Mouse (Mus musculus) heart, embryonic 11.5 days (tissue): ENCODE data around the gene Marc1. TPM values are rescaled to one million over a fixed set of nuclear protein-coding genes. Genes with fewer than 3 reads are reported as not detected.

Experiments
- ATAC-seq: fragments of 200-750 bp; cut with Nextera tagmentation; replicated peaks from 2 replicates; pipeline ENCODE4 v1.8.0; 2017; ENCODE audit warnings: moderate library complexity; ENCODE audit not compliant: insufficient number of reproducible peaks, low FRiP score, low TSS enrichment
- H3K27ac ChIP-seq: fragments of 300-500 bp; sonication (generic); 2 replicates; pipeline ENCODE4 v1.5.1; 2014; ENCODE audit warnings: mild to moderate bottlenecking, low read depth, low read length
- H3K27me3 ChIP-seq: fragments of 300-500 bp; sonication (generic); 2 replicates; pipeline ENCODE4 v1.6.1; 2014; ENCODE audit warnings: mild to moderate bottlenecking, low read length, mixed read lengths; ENCODE audit not compliant: control insufficient read depth, insufficient read depth
- H3K36me3 ChIP-seq: fragments of 300-500 bp; sonication (generic); 2 replicates; pipeline ENCODE4 v1.6.1; 2014; ENCODE audit warnings: mild to moderate bottlenecking, low read length, moderate library complexity, mixed read lengths; ENCODE audit not compliant: control insufficient read depth, insufficient read depth
- H3K4me1 ChIP-seq: fragments of 300-500 bp; sonication (generic); 2 replicates; pipeline ENCODE4 v1.6.1; 2014; ENCODE audit warnings: low read length; ENCODE audit not compliant: control insufficient read depth, insufficient read depth
- H3K4me2 ChIP-seq: fragments of 300-500 bp; sonication (generic); 2 replicates; pipeline ENCODE4 v1.6.1; 2014; ENCODE audit warnings: mild to moderate bottlenecking, moderate library complexity
- H3K4me3 ChIP-seq: fragments of 300-500 bp; sonication (generic); 2 replicates; pipeline ENCODE4 v1.5.1; 2014; ENCODE audit warnings: low read depth, low read length
- H3K9ac ChIP-seq: fragments of 300-500 bp; sonication (generic); 2 replicates; pipeline ENCODE4 v1.6.1; 2014; ENCODE audit warnings: mild to moderate bottlenecking, low read depth, low read length, moderate library complexity
- H3K9me3 ChIP-seq: fragments of 300-500 bp; sonication (generic); replicated peaks from 2 replicates; pipeline ENCODE4 v1.6.1; 2016; ENCODE audit warnings: low read length; ENCODE audit not compliant: control insufficient read depth
- WGBS: fragments of 180-500 bp; shearing (Covaris S2); extraction: QIAGEN DNeasy Blood & Tissue Kit; methylation state at CpG from one replicate; pipeline ENCODE4 v1.1.7; 2014; ENCODE audit not compliant: insufficient replicate concordance; 5-methylcytosine and 5-hydroxymethylcytosine counted together
- polyA plus RNA-seq: library from polyadenylated mRNA; unstranded; fragments of >200 nt; fragmentation: Nextera tagmentation; extraction: Ambion mirVana; gene quantifications from 2 replicates; pipeline ENCODE4 v1.2.1, GENCODE M21; 2014

The Marc1 gene
- polyA plus RNA-seq, 1 experiment from 2014 or later, result 0.07 TPM

DNA sequence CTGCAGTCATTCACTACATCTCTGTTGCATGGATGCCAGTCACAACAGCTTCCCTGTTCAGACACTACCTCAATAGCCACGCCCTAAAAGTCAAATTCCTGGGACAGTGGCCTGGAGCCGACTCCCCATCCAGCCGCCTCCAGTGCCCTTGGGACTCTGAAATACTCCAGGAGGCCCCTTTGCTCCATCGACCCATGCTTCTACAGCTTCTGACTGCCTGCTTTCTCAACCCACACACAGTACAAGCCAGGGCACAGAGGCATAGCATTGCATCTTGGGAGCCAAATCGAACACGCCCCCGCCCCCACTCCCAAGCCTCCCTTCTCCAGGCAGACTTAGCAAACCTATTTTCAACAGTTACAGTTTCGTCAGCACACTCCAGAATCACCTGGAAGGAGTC is 18.8 kb upstream of the Marc1 start:
- H3K27ac ChIP-seq, result no peak overlapping the region

DNA sequence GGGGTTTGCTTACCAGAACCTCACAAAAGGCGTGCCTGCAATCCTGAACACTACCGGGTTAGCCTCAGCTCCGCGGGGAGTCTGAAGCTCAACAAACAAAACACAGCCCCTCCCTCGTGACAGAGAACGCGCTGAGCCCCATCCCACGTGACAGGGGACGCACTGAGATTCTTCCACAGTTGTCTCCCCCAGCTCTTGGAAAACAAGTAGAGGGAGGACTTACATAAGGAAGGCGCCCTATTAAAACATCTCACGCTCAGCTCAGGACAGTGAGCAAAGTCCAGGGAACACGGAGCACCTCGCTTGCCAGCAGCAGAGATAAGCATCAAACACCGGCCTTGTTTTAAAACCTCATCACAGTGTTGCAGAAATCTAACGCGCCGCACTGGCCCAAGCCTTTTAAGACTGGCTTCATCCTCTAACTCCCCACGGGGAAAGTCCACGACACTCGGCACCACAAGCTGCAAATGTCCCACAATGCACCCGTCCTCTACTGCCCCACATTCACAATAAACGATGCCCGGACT is 16.1 kb upstream of the Marc1 start:
- H3K27ac ChIP-seq, result no peak overlapping the region
- H3K9ac ChIP-seq, result peak overlapping the region; percentile 54
- no peaks in the 10 kb centered on the region for H3K9me3 ChIP-seq
- H3K4me1 ChIP-seq, result peaks cover 3% of the 10 kb centered on the region; the same call in 1 of the 2 replicates
- 25% methylated on average over 23 of the region's 23 CpGs for WGBS
- H3K27me3 ChIP-seq, result no peaks in the 10 kb centered on the region
- H3K36me3 ChIP-seq, result peaks cover 6% of the 10 kb centered on the region; the same call in 1 of the 2 replicates
- H3K4me2 ChIP-seq, result peak overlapping the region; percentile 62
- ATAC-seq, result no peak
- H3K4me3 ChIP-seq, result peak overlapping the region; percentile 27

More for the DNA sequence above, 18.8 kb upstream of the Marc1 start:
- Histone ChIP-seq H3K4me1 (no peaks in the 10 kb centered on the region), H3K36me3 (peaks cover 16% of the 10 kb centered on the region), H3K4me2 (no peak overlapping the region), H3K4me3 (no peak overlapping the region), H3K9ac (no peak overlapping the region), H3K27me3 (no peaks in the 10 kb centered on the region), H3K9me3 (no peaks in the 10 kb centered on the region)
- no peak for ATAC-seq
- WGBS, result 78% methylated on average over 8 of the region's 8 CpGs

DNA sequence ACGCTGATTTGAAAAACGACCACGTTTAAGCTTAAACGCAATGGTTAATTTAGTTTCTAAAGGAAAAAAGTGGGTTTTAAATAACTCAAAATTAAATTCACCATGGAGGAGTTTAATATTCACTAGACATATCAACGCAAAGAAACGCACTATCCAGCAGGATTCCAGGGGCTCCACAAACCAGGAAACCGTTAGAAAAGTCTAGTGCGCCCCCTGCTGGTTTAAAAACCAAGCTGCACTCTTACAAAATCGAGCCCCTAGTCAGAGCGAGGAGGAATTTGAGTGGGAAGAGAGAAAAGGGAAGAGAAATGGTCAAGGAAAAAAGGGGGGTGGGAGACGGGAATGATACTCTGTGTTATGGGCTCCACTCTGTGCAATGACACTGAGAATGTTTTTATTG is 14.0 kb upstream of the Marc1 start:
- no peak overlapping the region for H3K4me3 ChIP-seq

DNA sequence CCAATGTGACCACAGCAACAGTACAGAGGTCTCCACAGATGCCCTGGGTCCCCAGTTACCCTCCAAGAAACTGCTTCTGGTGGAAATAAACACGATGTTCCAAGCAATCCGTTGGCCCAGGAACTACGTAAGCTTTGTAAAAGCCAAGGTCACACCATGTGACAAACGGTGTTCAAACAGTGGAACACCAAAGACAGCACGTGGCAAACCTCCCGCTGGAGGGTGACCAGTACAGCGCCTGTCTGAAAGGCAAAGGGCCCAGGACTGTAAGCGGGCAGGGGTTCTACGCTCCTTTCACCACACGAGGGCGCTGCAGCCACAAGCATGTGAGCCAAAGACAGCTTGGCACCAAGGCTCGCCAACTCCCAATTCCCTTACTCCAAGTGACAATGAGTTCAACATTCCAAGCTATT is 13.3 kb upstream of the Marc1 start:
- Histone ChIP-seq H3K27ac (no peak overlapping the region), H3K4me2 (peak overlapping the region; percentile 42), H3K9me3 (no peaks in the 10 kb centered on the region), H3K9ac (no peak overlapping the region), H3K27me3 (no peaks in the 10 kb centered on the region), H3K4me3 (no peak overlapping the region), H3K36me3 (no peaks in the 10 kb centered on the region), H3K4me1 (peaks cover 3% of the 10 kb centered on the region; the same call in 1 of the 2 replicates)
- ATAC-seq, result peak; percentile 71
- WGBS, result 3% methylated on average over 12 of the region's 12 CpGs

More for the DNA sequence above, 14.0 kb upstream of the Marc1 start:
- H3K36me3 ChIP-seq, result peaks cover under 1% of the 10 kb centered on the region; the same call in 1 of the 2 replicates
- H3K27ac ChIP-seq, result no peak overlapping the region
- H3K27me3 ChIP-seq, result no peaks in the 10 kb centered on the region
- ATAC-seq, result no peak
- no peak overlapping the region for H3K9ac ChIP-seq
- WGBS, result 23% methylated on average over 11 of the region's 11 CpGs
- H3K9me3 ChIP-seq, result no peaks in the 10 kb centered on the region
- H3K4me2 ChIP-seq, result peak overlapping the region; percentile 42
- H3K4me1 ChIP-seq, result peaks cover 3% of the 10 kb centered on the region; the same call in 1 of the 2 replicates

DNA sequence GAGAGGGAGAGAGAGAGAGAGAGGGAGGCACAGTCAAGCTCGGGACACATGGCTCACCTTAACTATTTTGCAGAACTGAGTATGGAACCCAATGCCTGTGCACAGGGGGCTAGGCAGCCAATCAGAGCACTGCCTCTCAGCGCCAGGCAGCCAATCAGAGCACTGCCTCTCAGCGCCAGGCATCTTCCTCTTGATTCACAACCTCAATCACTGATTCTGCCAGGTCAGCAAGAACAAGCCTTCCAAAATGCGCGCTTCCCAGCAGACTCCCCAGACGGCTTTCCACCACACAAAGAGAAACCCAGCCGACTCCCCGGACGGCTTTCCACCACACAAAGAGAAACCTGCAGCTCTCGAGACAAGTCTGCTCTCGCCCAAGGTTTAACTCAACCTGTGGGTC is 11.6 kb upstream of the Marc1 start:
- no peak overlapping the region for H3K9ac ChIP-seq
- H3K4me3 ChIP-seq, result no peak overlapping the region
- peaks cover 3% of the 10 kb centered on the region; the same call in 1 of the 2 replicates for H3K4me1 ChIP-seq
- H3K9me3 ChIP-seq, result no peaks in the 10 kb centered on the region
- 19% methylated on average over 11 of the region's 11 CpGs for WGBS
- H3K27me3 ChIP-seq, result no peaks in the 10 kb centered on the region
- peaks cover 6% of the 10 kb centered on the region for H3K36me3 ChIP-seq
- ATAC-seq, result no peak
- no peak overlapping the region for H3K27ac ChIP-seq
- peak overlapping the region; percentile 43 for H3K4me2 ChIP-seq

DNA sequence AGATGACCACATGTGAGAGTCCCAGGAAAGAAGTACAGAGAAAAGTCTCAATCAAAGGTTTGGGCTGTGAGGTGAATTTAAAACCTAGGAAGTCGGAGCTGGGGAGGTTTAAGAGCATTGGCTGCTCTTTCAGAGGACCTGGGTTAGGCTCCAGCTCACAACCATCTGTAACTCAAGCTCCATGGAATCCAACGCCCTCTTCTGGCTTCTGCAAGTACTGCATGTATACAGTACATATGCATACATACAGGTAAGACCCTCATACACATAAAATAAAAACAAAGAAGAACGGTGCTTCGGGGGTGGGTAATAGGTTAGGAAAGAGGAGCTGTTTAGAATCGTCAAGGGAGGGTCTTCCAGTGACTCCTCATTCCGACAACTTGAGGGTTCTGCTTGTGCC is 6.7 kb upstream of the Marc1 start:
- Histone ChIP-seq H3K27me3 (no peaks in the 10 kb centered on the region), H3K36me3 (peaks cover 6% of the 10 kb centered on the region), H3K4me3 (no peak overlapping the region), H3K9ac (no peak overlapping the region), H3K4me2 (no peak overlapping the region), H3K4me1 (no peaks in the 10 kb centered on the region), H3K9me3 (no peaks in the 10 kb centered on the region), H3K27ac (no peak overlapping the region)
- 83% methylated on average over 6 of the region's 6 CpGs for WGBS
- ATAC-seq, result no peak

DNA sequence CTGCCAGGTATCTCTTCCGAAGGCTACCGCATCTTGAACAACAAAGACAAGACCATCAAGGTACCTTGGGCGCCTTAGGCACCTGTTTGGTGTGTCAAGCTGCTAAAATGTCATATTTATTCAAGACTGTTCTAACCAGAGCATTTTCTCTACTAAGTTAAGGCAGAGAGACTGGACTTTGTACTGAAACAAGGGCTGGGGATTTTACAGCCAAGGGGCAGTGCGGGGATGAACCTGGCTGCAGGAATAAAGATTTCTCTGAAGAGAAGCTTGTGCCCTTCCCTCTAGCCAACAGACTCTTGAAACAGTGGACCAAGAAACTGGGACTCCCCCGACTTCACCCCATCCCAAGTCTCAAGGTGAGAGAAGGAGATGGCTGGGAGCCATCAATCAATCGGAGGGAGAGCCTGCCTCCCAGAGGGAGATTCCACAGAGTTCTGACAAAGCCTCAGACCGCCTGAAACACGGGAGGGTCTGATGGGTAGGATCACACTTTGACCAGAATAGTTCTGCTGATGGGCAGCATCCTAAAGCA is 670 bp upstream of the Marc1 start:
- ATAC-seq, result no peak
- peaks cover 26% of the 10 kb centered on the region for H3K27me3 ChIP-seq
- H3K9ac ChIP-seq, result no peak overlapping the region
- H3K27ac ChIP-seq, result no peak overlapping the region
- H3K4me2 ChIP-seq, result no peak overlapping the region
- H3K9me3 ChIP-seq, result no peaks in the 10 kb centered on the region
- H3K4me1 ChIP-seq, result peaks cover 7% of the 10 kb centered on the region; the same call in 1 of the 2 replicates
- no peak overlapping the region for H3K4me3 ChIP-seq
- no peaks in the 10 kb centered on the region for H3K36me3 ChIP-seq
- 56% methylated on average over 8 of the region's 8 CpGs for WGBS

GRCm38 (mm10) chr1:184809578-184810001 is 1.5 kb downstream of the Marc1 start:
- no peak overlapping the region for H3K4me2 ChIP-seq
- no peaks in the 10 kb centered on the region for H3K36me3 ChIP-seq
- H3K27me3 ChIP-seq, result peaks cover 26% of the 10 kb centered on the region
- no peaks in the 10 kb centered on the region for H3K9me3 ChIP-seq
- no peak overlapping the region for H3K4me3 ChIP-seq
- ATAC-seq, result no peak
- H3K27ac ChIP-seq, result no peak overlapping the region
- WGBS, result 80% methylated on average over 6 of the region's 6 CpGs
- peaks cover 7% of the 10 kb centered on the region; the same call in 1 of the 2 replicates for H3K4me1 ChIP-seq
- no peak overlapping the region for H3K9ac ChIP-seq
